Mouse (Mus musculus) C2C12 (cell line): ENCODE results near the gene Slco2a1.

Source experiments
- CTCF ChIP-seq: IDR thresholded peaks from one replicate; pipeline ENCODE4 v1.5.1; 2011; ENCODE audit not compliant: control insufficient read depth, insufficient read depth, insufficient read length
- FOSL1 ChIP-seq: IDR thresholded peaks from one replicate; pipeline ENCODE4 v1.8.0; 2011; ENCODE audit warnings: mild to moderate bottlenecking, low read length; ENCODE audit not compliant: poor library complexity, insufficient read depth, severe bottlenecking
- MAX ChIP-seq: IDR thresholded peaks from one replicate; pipeline ENCODE4 v1.6.1; 2011; ENCODE audit warnings: mild to moderate bottlenecking, control low read depth
- MYOD1 ChIP-seq: IDR thresholded peaks from one replicate; pipeline ENCODE4 v1.6.1; 2011; ENCODE audit warnings: low read depth; ENCODE audit not compliant: control insufficient read depth, insufficient read length
- MYOG ChIP-seq: IDR thresholded peaks from one replicate; pipeline ENCODE4 v1.6.1; 2011; ENCODE audit not compliant: control insufficient read depth, insufficient read length; ENCODE audit errors: extremely low read depth
- USF1 ChIP-seq: IDR thresholded peaks from one replicate; pipeline ENCODE4 v1.6.1; 2011; ENCODE audit warnings: low read depth, mild to moderate bottlenecking, control low read depth, moderate library complexity

- no peak for TF ChIP-seq CTCF
- no peak for TF ChIP-seq MYOD1
- no peak for TF ChIP-seq MAX
- TF ChIP-seq FOSL1, result no peak
- no peak for TF ChIP-seq USF1
- TF ChIP-seq MYOG, result no peak
These were observed 120.6 kb downstream of the Slco2a1 start for GRCm38 (mm10) chr9:103108943-103109670.
